Mouse (Mus musculus) hindbrain, postnatal 0 days (tissue): ENCODE data around the gene Igsf3. TPM values are rescaled to one million over a fixed set of nuclear protein-coding genes. Genes with fewer than 3 reads are reported as not detected.
A peak's percentile ranks its signal among the peaks of the same experiment; 100 is the strongest.
"Not testable (repeated sequence)": the region's sequence is repeated elsewhere in the genome, so short reads cannot be mapped to it uniquely, and the experiment has no call there.

Experiments used
- ATAC-seq: fragments of 200-750 bp; cut with Nextera tagmentation; 2 replicates; pipeline ENCODE4 v1.8.0; 2017; ENCODE audit warnings: mild to moderate bottlenecking, moderate TSS enrichment, moderate library complexity
- DNase-seq: peaks from one replicate; pipeline ENCODE4 v3.0.0-alpha.2; 2015; ENCODE audit warnings: low spot score
- H3K27ac ChIP-seq: fragments of 300-500 bp; sonication (generic); 2 replicates; pipeline ENCODE4 v1.5.1; 2014; ENCODE audit warnings: mild to moderate bottlenecking
- H3K27me3 ChIP-seq: fragments of 300-500 bp; sonication (generic); 2 replicates; pipeline ENCODE4 v1.6.1; 2014; ENCODE audit warnings: low read length, mixed read lengths; ENCODE audit not compliant: insufficient read depth
- H3K36me3 ChIP-seq: fragments of 300-500 bp; sonication (generic); 2 replicates; pipeline ENCODE4 v1.6.1; 2014; ENCODE audit warnings: low read length, mixed read lengths; ENCODE audit not compliant: insufficient read depth
- H3K4me1 ChIP-seq: fragments of 300-500 bp; sonication (generic); 2 replicates; pipeline ENCODE4 v1.6.1; 2014; ENCODE audit warnings: antibody characterized with exemption, low read length, mixed read lengths; ENCODE audit not compliant: insufficient read depth
- H3K4me2 ChIP-seq: fragments of 300-500 bp; sonication (generic); 2 replicates; pipeline ENCODE4 v1.6.1; 2014; ENCODE audit warnings: low read depth, mild to moderate bottlenecking, low read length, moderate library complexity, mixed read lengths
- H3K4me3 ChIP-seq: fragments of 300-500 bp; sonication (generic); 2 replicates; pipeline ENCODE4 v1.5.1; 2014; ENCODE audit warnings: low read length
- H3K9ac ChIP-seq: fragments of 300-500 bp; sonication (generic); replicated peaks from 2 replicates; pipeline ENCODE4 v1.6.1; 2014; ENCODE audit warnings: mild to moderate bottlenecking, low read length, moderate library complexity, mixed read lengths
- H3K9me3 ChIP-seq: fragments of 300-500 bp; sonication (generic); 2 replicates; pipeline ENCODE4 v1.6.1; 2016; ENCODE audit warnings: low read length, mixed read lengths
- CTCF ChIP-seq: IDR thresholded peaks from 2 replicates; pipeline ENCODE4 v1.5.1; 2016; ENCODE audit warnings: antibody characterized with exemption, control low read depth, low read depth
- WGBS: fragments of 180-500 bp; shearing (Covaris S2); extraction: QIAGEN DNeasy Blood & Tissue Kit; methylation state at CpG from one replicate; pipeline ENCODE4 v1.1.7; 2014; 5-methylcytosine and 5-hydroxymethylcytosine counted together
- polyA plus RNA-seq: library from polyadenylated mRNA; unstranded; fragments of >200 nt; fragmentation: Nextera tagmentation; extraction: Ambion mirVana; gene quantifications from 2 replicates; pipeline ENCODE4 v1.2.1, GENCODE M21; 2015
- total RNA-seq: library from RNA; depleted of rRNA; stranded (reverse); fragments of >200 nt; gene quantifications from 2 replicates; pipeline ENCODE4 v1.2.3, GENCODE M21; 2014

Gene Igsf3
- total and polyA plus RNA-seq, 2 experiments from 2014 or later: 65.7 to 76.3 TPM

DNA sequence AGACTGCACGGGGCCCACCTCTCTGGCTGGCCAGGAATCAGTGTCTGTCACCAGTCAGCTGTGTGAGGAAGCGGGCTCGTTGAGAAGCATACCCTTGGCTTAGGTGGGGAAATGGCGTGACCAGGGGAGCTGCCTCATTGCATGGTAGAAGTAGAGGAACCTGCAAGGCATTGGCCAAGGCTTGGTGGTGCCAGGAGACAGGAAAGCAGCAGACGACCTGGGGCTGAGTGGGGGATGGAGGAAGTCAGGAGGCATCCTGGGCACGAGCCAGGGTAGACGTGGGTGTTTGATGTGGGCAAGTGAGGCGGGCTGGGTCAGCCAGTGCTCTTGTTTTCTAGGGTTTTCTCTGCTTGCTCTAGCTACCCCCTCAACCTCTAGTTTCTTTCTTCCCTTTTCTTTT is 30.7 kb downstream of the Igsf3 start:
- ATAC-seq: no peak
- 48% methylated on average over 8 of the region's 8 CpGs for WGBS
- Histone ChIP-seq H3K4me3 (no peak overlapping the region), H3K9ac (no peak overlapping the region), H3K27me3 (no peaks in the 10 kb centered on the region), H3K27ac (no peak overlapping the region), H3K36me3 (no peaks in the 10 kb centered on the region), H3K4me1 (peaks cover 41% of the 10 kb centered on the region), H3K4me2 (no peak overlapping the region), H3K9me3 (no peaks in the 10 kb centered on the region)
- TF ChIP-seq CTCF: no peak
- no peak for DNase-seq

DNA sequence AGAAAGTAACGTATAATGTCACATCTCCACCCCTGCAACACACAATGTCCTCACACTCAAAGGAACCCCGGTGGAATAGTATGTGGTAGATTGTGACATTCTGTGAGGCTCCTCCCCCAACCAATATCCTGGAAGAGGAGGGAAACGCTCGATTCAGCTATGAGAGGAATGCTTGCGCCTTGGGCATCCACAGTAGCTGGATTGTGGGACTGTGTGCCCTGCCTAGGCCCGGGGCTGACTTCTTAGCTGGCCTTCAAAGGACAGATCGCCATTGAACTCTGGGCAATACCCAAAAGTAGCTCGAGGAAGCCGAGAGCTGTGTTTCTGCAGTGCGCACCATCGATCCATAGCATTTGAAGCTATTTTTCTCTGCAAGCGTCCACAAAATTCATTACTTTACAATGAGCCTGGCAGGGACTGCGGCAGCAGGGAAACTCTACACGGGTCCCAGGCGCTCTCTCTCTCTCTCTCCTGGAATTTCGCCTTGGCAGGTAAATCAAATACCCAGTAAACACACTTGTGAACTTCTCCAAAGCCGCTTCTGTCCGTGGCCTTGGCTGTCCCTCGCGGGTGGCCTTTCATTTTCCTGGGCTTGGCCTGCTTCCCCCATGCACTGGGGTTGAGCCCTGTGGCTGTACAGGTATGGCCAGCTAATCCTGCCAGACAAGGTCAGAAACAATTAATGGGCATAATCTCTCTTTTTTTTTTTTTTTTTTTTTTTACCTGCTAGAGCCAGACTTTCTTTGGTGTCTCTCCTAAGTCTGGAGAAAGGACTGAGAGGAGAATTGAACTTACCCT is 32.3 kb downstream of the Igsf3 start:
- no peaks in the 10 kb centered on the region for H3K9me3 ChIP-seq
- no peak for TF ChIP-seq CTCF
- peak overlapping the region; percentile 32; the same call in 1 of the 2 replicates for H3K27ac ChIP-seq
- no peak overlapping the region for H3K4me3 ChIP-seq
- H3K9ac ChIP-seq: no peak overlapping the region
- 41% methylated on average over 20 of the region's 20 CpGs for WGBS
- no peak for DNase-seq
- peaks cover 33% of the 10 kb centered on the region for H3K4me1 ChIP-seq
- no peaks in the 10 kb centered on the region for H3K27me3 ChIP-seq
- no peak for ATAC-seq
- no peak overlapping the region for H3K4me2 ChIP-seq
- no peaks in the 10 kb centered on the region for H3K36me3 ChIP-seq

DNA sequence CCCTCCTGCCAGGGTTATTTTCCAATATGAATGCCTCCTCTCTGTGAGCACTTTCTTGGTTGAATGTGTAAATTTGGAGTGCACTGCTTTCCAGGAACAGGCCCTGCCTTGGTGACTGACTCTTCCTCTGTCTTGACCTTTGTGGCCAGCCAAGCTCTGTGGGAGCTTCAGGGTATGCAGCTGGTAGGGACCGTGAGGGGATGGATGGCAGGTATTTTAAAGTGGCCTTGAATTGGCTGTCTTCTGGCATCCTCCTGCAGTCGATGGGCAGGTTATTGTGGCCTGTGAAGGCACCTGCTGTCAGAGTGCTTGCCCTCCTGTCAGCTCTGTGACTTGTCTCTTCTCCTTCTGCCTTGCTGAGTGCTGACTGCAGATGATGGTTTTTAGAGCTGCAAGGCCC is 33.3 kb downstream of the Igsf3 start:
- WGBS: 30% methylated on average over 2 of the region's 2 CpGs
- peak overlapping the region; percentile 22; the same call in 1 of the 2 replicates for H3K27ac ChIP-seq
- DNase-seq: no peak

DNA sequence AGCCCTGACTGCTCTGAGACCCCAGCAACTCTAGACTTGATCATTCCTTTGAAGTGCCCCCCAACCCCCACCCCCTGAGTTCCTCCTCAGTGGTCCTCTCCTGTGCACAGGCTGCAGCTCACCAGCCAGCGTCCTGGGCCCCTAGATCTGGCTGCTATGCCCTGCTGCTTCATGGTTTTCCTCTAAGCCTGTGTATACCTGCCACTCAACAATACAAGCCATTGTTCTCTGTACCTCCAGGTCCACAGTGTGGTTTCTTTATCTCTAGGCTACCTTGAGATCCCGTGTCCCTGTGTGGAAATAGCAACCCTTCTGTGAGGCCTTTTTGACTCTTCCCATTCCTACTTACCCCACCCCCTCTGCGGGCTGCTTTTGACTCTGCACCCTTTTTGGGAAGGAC is 33.9 kb downstream of the Igsf3 start:
- no peak for TF ChIP-seq CTCF
- Histone ChIP-seq H3K27ac (no peak overlapping the region), H3K27me3 (no peaks in the 10 kb centered on the region), H3K4me3 (no peak overlapping the region), H3K9me3 (no peaks in the 10 kb centered on the region), H3K4me1 (peaks cover 20% of the 10 kb centered on the region), H3K36me3 (no peaks in the 10 kb centered on the region), H3K4me2 (no peak overlapping the region), H3K9ac (no peak overlapping the region)
- no peak for ATAC-seq
- no peak for DNase-seq
- WGBS: 36% methylated on average over 3 of the region's 3 CpGs

More for the DNA sequence above, 33.3 kb downstream of the Igsf3 start:
- no peak for TF ChIP-seq CTCF
- peaks cover 25% of the 10 kb centered on the region for H3K4me1 ChIP-seq
- no peak overlapping the region for H3K4me2 ChIP-seq
- H3K36me3 ChIP-seq: no peaks in the 10 kb centered on the region
- no peaks in the 10 kb centered on the region for H3K9me3 ChIP-seq
- H3K9ac ChIP-seq: no peak overlapping the region
- ATAC-seq: no peak
- no peaks in the 10 kb centered on the region for H3K27me3 ChIP-seq
- no peak overlapping the region for H3K4me3 ChIP-seq

DNA sequence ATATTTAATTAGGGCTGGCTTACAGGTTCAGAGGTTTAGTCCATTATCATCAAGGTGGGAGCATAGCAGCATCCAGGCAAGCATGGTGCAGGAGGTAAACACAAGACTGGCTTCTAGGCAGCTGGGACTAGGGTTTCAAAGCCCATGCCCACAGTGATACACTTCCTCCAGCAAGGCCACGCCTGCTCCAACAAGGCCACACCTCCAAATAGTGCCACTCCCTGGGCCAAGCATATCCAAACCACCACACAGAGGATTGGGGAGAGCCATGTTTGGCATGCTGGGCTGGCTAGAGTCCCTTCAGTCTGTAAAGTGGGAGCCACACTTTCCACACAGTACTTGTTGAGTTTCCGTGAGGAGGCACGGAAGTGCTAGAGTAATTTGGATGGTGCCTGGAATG is 34.7 kb downstream of the Igsf3 start:
- TF ChIP-seq CTCF: no peak
- H3K9ac ChIP-seq: no peak overlapping the region
- no peak overlapping the region for H3K4me3 ChIP-seq
- DNase-seq (no peak), ATAC-seq (no peak)
- no peaks in the 10 kb centered on the region for H3K27me3 ChIP-seq
- H3K36me3 ChIP-seq: no peaks in the 10 kb centered on the region
- H3K27ac ChIP-seq: no peak overlapping the region
- H3K9me3 ChIP-seq: no peaks in the 10 kb centered on the region
- WGBS: 86% methylated on average over 3 of the region's 3 CpGs
- H3K4me2 ChIP-seq: no peak overlapping the region
- peaks cover 20% of the 10 kb centered on the region for H3K4me1 ChIP-seq

DNA sequence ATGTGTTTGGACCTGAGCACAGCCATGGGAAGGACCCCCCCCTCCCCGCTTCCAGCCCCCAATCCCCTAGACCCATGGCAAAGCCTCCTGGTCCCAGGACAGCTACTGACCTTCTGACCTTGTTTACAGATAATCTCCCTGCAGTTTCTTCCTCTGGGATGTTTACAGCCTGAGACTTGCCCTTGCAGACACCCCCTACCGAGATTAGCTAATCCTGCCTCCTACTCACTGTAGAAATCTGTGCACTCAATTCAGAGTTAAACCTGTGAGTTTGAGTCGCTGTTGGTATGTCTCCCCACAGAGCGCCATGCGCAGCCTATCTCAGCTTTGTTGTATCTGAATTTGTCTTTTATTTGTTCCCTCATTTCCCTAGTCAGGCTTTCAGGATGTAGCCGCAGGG is 35.2 kb downstream of the Igsf3 start:
- Histone ChIP-seq H3K4me1 (peaks cover 20% of the 10 kb centered on the region), H3K36me3 (no peaks in the 10 kb centered on the region), H3K9ac (no peak overlapping the region), H3K4me3 (no peak overlapping the region), H3K4me2 (no peak overlapping the region), H3K27me3 (no peaks in the 10 kb centered on the region), H3K9me3 (no peaks in the 10 kb centered on the region), H3K27ac (no peak overlapping the region)
- ATAC-seq (no peak), DNase-seq (no peak)
- no peak for TF ChIP-seq CTCF
- 74% methylated on average over 6 of the region's 6 CpGs for WGBS

DNA sequence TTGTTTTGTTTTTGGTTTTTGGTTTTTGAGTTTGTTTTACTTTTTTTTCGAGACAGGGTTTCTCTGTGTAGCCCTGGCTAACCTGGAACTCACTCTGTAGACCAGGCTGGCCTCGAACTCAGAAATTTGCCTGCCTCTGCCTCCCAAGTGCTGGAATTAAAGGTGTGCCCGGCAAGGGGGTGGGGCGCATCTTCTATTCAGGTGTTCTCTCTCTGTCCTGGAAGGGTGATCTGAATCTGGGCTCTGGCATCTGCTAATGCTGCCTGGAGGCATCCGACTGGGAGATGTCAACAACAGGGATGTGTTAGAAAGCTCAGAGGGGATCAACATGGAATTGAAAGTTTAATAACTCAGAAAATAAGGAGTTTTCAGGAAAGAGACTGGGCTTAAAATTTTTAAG is 36.1 kb downstream of the Igsf3 start:
- ATAC-seq, H3K9ac ChIP-seq, DNase-seq, H3K27ac ChIP-seq, H3K9me3 ChIP-seq, H3K36me3 ChIP-seq, H3K4me3 ChIP-seq, H3K27me3 ChIP-seq, H3K4me2 ChIP-seq: not testable (repeated sequence)
- H3K4me1 ChIP-seq: peaks cover 20% of the 10 kb centered on the region
- WGBS: 92% methylated on average over 5 of the region's 5 CpGs
